Mouse (Mus musculus) thymus, adult 2 months (tissue): ENCODE measurements at regions not wholly inside any gene's neighbourhood (a gene's known extent, or its start where the extent isn't known, plus 50 kb on each side); places are given as distances from the start of the nearest gene placed in this dataset.

Experiments used
- DNase-seq: peaks from one replicate; pipeline ENCODE4 v3.0.0; 2021
- H3K27ac ChIP-seq: fragments of 200-500 bp; 2 replicates; pipeline ENCODE4 v1.5.1; 2012; ENCODE audit warnings: low read length, control low read depth; ENCODE audit not compliant: control insufficient read depth, insufficient read depth
- H3K27me3 ChIP-seq: fragments of 200-500 bp; 2 replicates; pipeline ENCODE4 v1.6.1; 2012; ENCODE audit warnings: mild to moderate bottlenecking, low read length, moderate library complexity, mixed read lengths; ENCODE audit not compliant: control insufficient read depth, insufficient read depth
- H3K36me3 ChIP-seq: fragments of 200-500 bp; 2 replicates; pipeline ENCODE4 v1.6.1; 2012; ENCODE audit warnings: mild to moderate bottlenecking, low read length, moderate library complexity; ENCODE audit not compliant: control insufficient read depth, insufficient read depth
- H3K4me1 ChIP-seq: fragments of 200-500 bp; replicated peaks from 2 replicates; pipeline ENCODE4 v1.6.1; 2012; ENCODE audit warnings: low read length; ENCODE audit not compliant: control insufficient read depth, insufficient read depth
- H3K4me3 ChIP-seq: fragments of 200-500 bp; 2 replicates; pipeline ENCODE4 v1.5.1; 2012; ENCODE audit warnings: mild to moderate bottlenecking, low read length, control low read depth, moderate library complexity; ENCODE audit not compliant: control insufficient read depth, insufficient read depth
- CTCF ChIP-seq: fragments of 200-500 bp; IDR thresholded peaks from 2 replicates; pipeline ENCODE4 v1.5.1; 2012; ENCODE audit warnings: mild to moderate bottlenecking, control low read depth, low read length, moderate library complexity, borderline replicate concordance; ENCODE audit not compliant: control insufficient read depth, poor library complexity, insufficient read depth; ENCODE audit errors: extremely low read depth
- POLR2A ChIP-seq: fragments of 200-500 bp; IDR thresholded peaks from 2 replicates; pipeline ENCODE4 v1.6.1; 2012; ENCODE audit warnings: mild to moderate bottlenecking, low read length, control low read depth, moderate library complexity; ENCODE audit not compliant: control insufficient read depth, poor library complexity, insufficient read depth; ENCODE audit errors: extremely low read depth
- WGBS: fragments of 180-500 bp; shearing (Covaris S2); methylation state at CpG from one replicate; pipeline ENCODE4 v1.1.7; 2018; 5-methylcytosine and 5-hydroxymethylcytosine counted together

DNA sequence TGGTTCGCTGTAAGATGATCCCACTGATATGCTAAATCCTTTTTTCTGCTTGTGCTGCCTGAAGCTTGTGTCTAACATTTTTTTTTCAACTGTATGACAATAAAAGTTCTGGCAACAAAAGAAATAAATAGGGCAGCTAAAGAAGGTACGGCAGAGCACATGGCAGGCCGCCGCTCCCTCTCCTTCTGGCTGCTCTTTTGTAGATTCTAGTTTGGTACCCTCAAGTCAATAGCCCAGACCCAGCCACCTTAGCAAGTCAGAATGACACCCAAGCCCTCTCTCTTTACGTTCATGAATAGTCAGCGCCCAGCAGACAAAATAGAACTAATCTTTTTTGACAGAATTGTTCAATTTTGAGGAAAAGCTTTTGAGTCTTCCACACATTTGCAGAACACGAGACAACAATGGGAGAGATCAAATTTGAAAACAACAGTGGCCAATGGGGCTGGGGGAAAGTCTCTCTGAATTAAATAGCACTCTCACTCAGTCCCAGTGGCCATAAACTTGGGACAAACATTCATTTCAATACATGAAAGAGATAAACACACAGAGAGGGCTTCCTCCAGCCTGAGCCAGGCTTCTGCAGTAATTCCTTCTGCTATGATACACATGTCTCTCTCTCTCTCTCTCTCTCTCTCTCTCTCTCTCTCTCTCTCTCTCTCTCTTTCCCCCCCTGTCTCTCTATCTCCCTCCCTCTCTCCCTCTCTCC, 180.0 kb upstream of the Otx2 start:
- TF ChIP-seq POLR2A (no peak), CTCF (no peak)
- Histone ChIP-seq H3K27me3 (no peaks in the 10 kb centered on the region), H3K4me3 (no peak overlapping the region), H3K36me3 (no peaks in the 10 kb centered on the region), H3K27ac (no peak overlapping the region), H3K4me1 (no peaks in the 10 kb centered on the region)
- WGBS = 88% methylated on average over 7 of the region's 7 CpGs
- no peak for DNase-seq

DNA sequence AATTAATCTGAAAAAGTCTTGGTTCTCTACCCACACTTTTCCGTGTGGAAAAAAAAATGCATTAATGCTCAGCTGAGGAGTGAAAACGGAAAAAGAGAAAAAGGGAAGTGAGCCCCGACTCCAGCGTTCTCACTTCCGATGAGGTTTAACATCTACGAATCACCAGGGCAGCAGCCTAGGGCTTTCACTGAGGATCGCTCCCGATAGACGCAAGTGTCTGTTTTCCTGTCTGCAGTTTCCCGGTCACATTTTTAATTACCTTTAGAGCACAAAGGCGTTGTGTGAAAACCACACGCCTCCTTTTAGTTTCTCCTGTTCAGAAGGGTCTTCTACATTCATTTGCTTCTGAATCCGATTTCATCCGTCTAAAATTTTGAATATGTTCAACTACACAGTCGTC, 179.2 kb upstream of the Otx2 start:
- Histone ChIP-seq H3K27me3 (no peaks in the 10 kb centered on the region), H3K4me1 (no peaks in the 10 kb centered on the region), H3K36me3 (no peaks in the 10 kb centered on the region), H3K4me3 (no peak overlapping the region), H3K27ac (no peak overlapping the region)
- WGBS = 1% methylated on average over 15 of the region's 15 CpGs
- no peak for TF ChIP-seq POLR2A
- TF ChIP-seq CTCF = no peak
- DNase-seq = no peak

DNA sequence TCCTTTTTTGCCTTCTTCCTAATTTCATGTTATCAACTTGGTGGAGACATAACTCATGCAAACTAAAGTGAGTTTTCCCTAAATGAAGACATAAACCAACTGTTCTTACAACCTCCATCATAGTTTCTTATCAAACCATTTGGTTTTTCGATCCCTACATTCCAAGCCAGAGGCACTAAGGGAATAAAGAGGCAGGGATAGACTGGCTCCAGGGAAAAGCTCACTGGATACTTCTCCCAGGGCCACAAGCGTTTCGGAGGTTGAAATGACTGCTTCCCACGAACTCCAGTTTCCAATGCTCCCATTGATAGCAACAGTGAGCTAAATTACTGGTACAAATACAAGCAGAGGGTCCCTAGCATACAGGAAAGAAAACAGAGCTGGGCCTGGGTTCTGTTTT, 178.4 kb upstream of the Otx2 start:
- Histone ChIP-seq H3K4me1 (no peaks in the 10 kb centered on the region), H3K4me3 (no peak overlapping the region), H3K36me3 (no peaks in the 10 kb centered on the region), H3K27ac (no peak overlapping the region), H3K27me3 (no peaks in the 10 kb centered on the region)
- WGBS = 83% methylated on average over 4 of the region's 4 CpGs
- no peak for DNase-seq
- no peak for TF ChIP-seq CTCF
- TF ChIP-seq POLR2A = no peak

DNA sequence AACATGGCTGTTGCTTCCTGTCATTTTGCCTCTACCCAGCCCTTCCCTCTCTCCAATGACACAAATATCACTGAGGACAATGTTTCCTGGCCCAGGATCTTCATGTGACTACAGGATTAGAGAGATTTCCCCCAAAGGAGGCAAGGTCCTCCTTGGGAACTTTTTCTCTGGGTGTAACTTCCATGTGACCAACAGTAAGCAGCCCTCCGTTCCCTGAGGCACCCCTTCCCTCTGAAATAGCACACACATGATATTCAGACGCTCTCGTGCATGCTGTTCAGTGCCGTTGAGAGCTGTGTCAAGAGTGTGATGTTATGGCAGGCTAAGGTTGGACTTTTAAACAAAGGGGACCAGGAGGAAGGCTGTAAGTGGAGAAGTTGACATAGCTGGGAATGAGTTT, 169.2 kb upstream of the Otx2 start:
- no peaks in the 10 kb centered on the region for H3K27me3 ChIP-seq
- H3K27ac ChIP-seq = no peak overlapping the region
- TF ChIP-seq POLR2A (no peak), CTCF (no peak)
- H3K4me3 ChIP-seq = no peak overlapping the region
- H3K4me1 ChIP-seq = no peaks in the 10 kb centered on the region
- H3K36me3 ChIP-seq = no peaks in the 10 kb centered on the region
- no peak for DNase-seq
- WGBS = 94% methylated on average over 4 of the region's 4 CpGs

DNA sequence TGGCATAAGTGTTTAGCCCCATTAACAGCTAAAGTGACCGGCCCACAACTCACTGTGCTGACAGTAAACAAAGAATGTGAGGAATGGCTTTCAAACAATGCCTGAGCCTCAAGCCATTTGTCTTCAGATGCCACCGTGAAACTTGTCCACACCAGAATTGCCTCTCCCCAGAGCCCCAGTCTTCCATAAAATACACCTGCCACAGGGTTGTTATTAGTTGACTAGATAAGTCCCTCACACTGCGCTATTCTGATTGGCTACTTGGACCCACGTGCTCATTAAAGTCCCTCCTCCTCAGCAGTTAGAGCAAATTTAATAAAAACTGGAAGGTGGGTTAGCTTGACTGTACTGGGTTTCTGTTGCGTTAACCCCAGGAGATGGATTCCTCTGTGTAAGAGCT, 167.7 kb upstream of the Otx2 start:
- 61% methylated on average over 5 of the region's 5 CpGs for WGBS
- Histone ChIP-seq H3K27ac (no peak overlapping the region), H3K27me3 (no peaks in the 10 kb centered on the region), H3K4me1 (no peaks in the 10 kb centered on the region), H3K4me3 (no peak overlapping the region), H3K36me3 (no peaks in the 10 kb centered on the region)
- no peak for DNase-seq
- no peak for TF ChIP-seq POLR2A
- TF ChIP-seq CTCF = no peak

DNA sequence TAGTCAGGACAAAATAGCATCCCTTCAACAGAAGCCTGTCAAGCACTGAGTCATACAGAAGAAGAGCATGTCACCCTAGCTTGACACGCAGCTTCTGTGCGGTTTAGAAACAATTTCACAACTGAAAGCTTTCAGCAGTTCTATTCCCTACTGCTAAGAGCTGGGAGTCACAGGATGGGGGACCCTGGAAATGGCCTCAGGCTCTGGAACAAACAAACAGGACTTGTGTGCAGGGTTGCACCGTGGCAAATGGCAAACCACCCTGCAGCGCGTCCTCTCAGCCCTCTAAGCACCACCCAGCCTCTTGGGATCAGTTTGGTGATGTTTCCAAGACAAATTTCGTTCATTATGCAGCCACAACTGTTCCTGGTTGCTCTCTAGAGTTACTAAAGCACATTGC, 163.6 kb upstream of the Otx2 start:
- WGBS = 82% methylated on average over 6 of the region's 6 CpGs
- H3K27ac ChIP-seq = no peak overlapping the region
- no peaks in the 10 kb centered on the region for H3K27me3 ChIP-seq
- no peak for DNase-seq
- TF ChIP-seq CTCF (no peak), POLR2A (no peak)
- H3K4me3 ChIP-seq = no peak overlapping the region
- no peaks in the 10 kb centered on the region for H3K36me3 ChIP-seq
- H3K4me1 ChIP-seq = no peaks in the 10 kb centered on the region

DNA sequence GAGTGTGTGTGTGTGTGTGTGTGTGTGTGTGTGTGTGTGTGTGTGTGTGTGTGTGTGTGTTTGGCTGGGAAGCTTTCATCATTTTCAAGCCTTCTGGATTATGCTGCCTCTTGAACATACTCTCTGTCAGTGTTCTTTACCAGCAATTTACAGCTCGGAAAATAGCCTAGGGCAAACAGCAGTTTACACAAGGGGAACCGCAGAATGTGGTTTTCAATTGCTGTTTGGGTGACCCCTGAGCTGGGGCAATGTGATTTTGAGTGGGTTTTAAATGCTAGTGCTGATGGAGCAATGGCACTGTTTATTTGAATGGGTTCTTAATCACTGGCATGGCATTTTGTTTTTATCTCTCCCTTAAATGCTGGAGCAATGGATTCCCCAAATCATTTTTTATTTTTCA, 162.5 kb upstream of the Otx2 start:
- no peaks in the 10 kb centered on the region for H3K36me3 ChIP-seq
- no peaks in the 10 kb centered on the region for H3K4me1 ChIP-seq
- 76% methylated on average over 2 of the region's 2 CpGs for WGBS
- H3K27ac ChIP-seq = no peak overlapping the region
- no peak for DNase-seq
- no peak overlapping the region for H3K4me3 ChIP-seq
- TF ChIP-seq POLR2A (no peak), CTCF (no peak)
- H3K27me3 ChIP-seq = no peaks in the 10 kb centered on the region
